In genomic region chr3:127529210-127529609, GRCm38 (mm10) we compare ENCODE assay signal across 22 mouse cellular contexts. TPM values are rescaled to one million over a fixed set of nuclear protein-coding genes. Genes with fewer than 3 reads are reported as not detected.
DNase-seq lines count a peak whose midpoint lies in the region; ATAC-seq and TF ChIP-seq lines count a peak whose summit lies in the region.
"Had no signal": no experiment of that assay in that cellular context is flagged by ENCODE, and none has a peak within 500 bp of the region (broad histone marks: within the 10 kb centered on the region; RNA-seq: fewer than 3 reads in every experiment).

No protein-coding gene starts in this region.

- H3K9me3 ChIP-seq in lung, embryonic 14.5 days (ENCODE audit: low read depth, low read length), result no peaks in the 10 kb centered on the region
- no peaks in the 10 kb centered on the region for H3K9me3 ChIP-seq in lung, embryonic 16.5 days (ENCODE audit: control insufficient read depth, low read length)
- no peaks in the 10 kb centered on the region for H3K9me3 ChIP-seq in midbrain, embryonic 11.5 days (ENCODE audit: control insufficient read depth, low read length)
- no peaks in the 10 kb centered on the region for H3K9me3 ChIP-seq in midbrain, embryonic 16.5 days (replicated peaks; ENCODE audit: control insufficient read depth, low read length, poor library complexity, severe bottlenecking)
- H3K9me3 ChIP-seq: embryonic facial prominence, embryonic 13.5 days; embryonic facial prominence, embryonic 15.5 days; forebrain, embryonic 10.5 days; forebrain, embryonic 12.5 days had no signal

- no peaks in the 10 kb centered on the region for H3K36me3 ChIP-seq in lung, embryonic 14.5 days (ENCODE audit: insufficient read depth)
- no peaks in the 10 kb centered on the region for H3K36me3 ChIP-seq in lung, embryonic 16.5 days (ENCODE audit: control insufficient read depth, insufficient read depth, low read length)
- no peaks in the 10 kb centered on the region for H3K36me3 ChIP-seq in midbrain, embryonic 11.5 days (ENCODE audit: control insufficient read depth, insufficient read depth, low read length)
- no peaks in the 10 kb centered on the region for H3K36me3 ChIP-seq in midbrain, embryonic 16.5 days (ENCODE audit: control insufficient read depth, insufficient read depth, low read length)
- H3K36me3 ChIP-seq: embryonic facial prominence, embryonic 13.5 days; embryonic facial prominence, embryonic 15.5 days; forebrain, embryonic 10.5 days; forebrain, embryonic 12.5 days had no signal

- peak; percentile 56 for ATAC-seq in lung, embryonic 14.5 days (ENCODE audit: insufficient read depth)
- peak; percentile 59 for ATAC-seq in lung, embryonic 16.5 days (ENCODE audit: low read depth)
- no peak for ATAC-seq in midbrain, embryonic 11.5 days (ENCODE audit: low FRiP score)
- ATAC-seq in midbrain, embryonic 16.5 days, result no peak
- ATAC-seq: forebrain, embryonic 14.5 days had no signal

- TF ChIP-seq CTCF in lung, embryonic 14.5 days (IDR thresholded peaks at IDR 0.05; ENCODE audit: low read depth), result no peak
- no peak for TF ChIP-seq CTCF in lung, adult 2 months (IDR thresholded peaks at IDR 0.05; ENCODE audit: insufficient read depth, low read length)

- TF ChIP-seq POLR2A in lung, adult 2 months (IDR thresholded peaks at IDR 0.05; ENCODE audit: borderline replicate concordance, extremely low read depth, low read depth, low read length), result no peak

- WGBS in lung, embryonic 14.5 days, result 58% methylated on average over 3 of the region's 3 CpGs
- 46% methylated on average over 3 of the region's 3 CpGs for WGBS in lung, embryonic 16.5 days
- 42% methylated on average over 3 of the region's 3 CpGs for WGBS in lung, adult 2 months
- WGBS in midbrain, embryonic 11.5 days, result 86% methylated on average over 3 of the region's 3 CpGs
- 87% methylated on average over 3 of the region's 3 CpGs for WGBS in midbrain, embryonic 16.5 days

- no peak overlapping the region for H3K27ac ChIP-seq in lung, embryonic 14.5 days (ENCODE audit: low read depth)
- H3K27ac ChIP-seq in lung, embryonic 16.5 days (ENCODE audit: low read length), result no peak overlapping the region
- no peak overlapping the region for H3K27ac ChIP-seq in midbrain, embryonic 11.5 days (ENCODE audit: low read depth, low read length)
- no peak overlapping the region for H3K27ac ChIP-seq in midbrain, embryonic 16.5 days (ENCODE audit: low read length)
- H3K27ac ChIP-seq: embryonic facial prominence, embryonic 13.5 days; embryonic facial prominence, embryonic 15.5 days; forebrain, embryonic 10.5 days; forebrain, embryonic 12.5 days had no signal

- no peaks in the 10 kb centered on the region for H3K27me3 ChIP-seq in lung, embryonic 14.5 days (ENCODE audit: insufficient read depth, low read length)
- H3K27me3 ChIP-seq in lung, embryonic 16.5 days (ENCODE audit: control insufficient read depth, insufficient read depth, low read depth, low read length), result no peaks in the 10 kb centered on the region
- H3K27me3 ChIP-seq in midbrain, embryonic 11.5 days (ENCODE audit: control insufficient read depth, insufficient read depth, low read length), result no peaks in the 10 kb centered on the region
- no peaks in the 10 kb centered on the region for H3K27me3 ChIP-seq in midbrain, embryonic 16.5 days (ENCODE audit: control insufficient read depth, insufficient read depth, low read depth, low read length)
- H3K27me3 ChIP-seq: embryonic facial prominence, embryonic 13.5 days; embryonic facial prominence, embryonic 15.5 days; forebrain, embryonic 12.5 days had no signal

- no peak overlapping the region for H3K9ac ChIP-seq in lung, embryonic 14.5 days
- H3K9ac ChIP-seq in lung, embryonic 16.5 days (ENCODE audit: low read length), result no peak overlapping the region
- no peak overlapping the region for H3K9ac ChIP-seq in midbrain, embryonic 11.5 days (ENCODE audit: low read length)
- no peak overlapping the region for H3K9ac ChIP-seq in midbrain, embryonic 16.5 days (ENCODE audit: low read depth, low read length)
- H3K9ac ChIP-seq: embryonic facial prominence, embryonic 13.5 days; embryonic facial prominence, embryonic 15.5 days; forebrain, embryonic 12.5 days had no signal

- no peaks in the 10 kb centered on the region for H3K4me1 ChIP-seq in lung, embryonic 14.5 days (ENCODE audit: insufficient read depth)
- H3K4me1 ChIP-seq in lung, embryonic 16.5 days (replicated peaks; ENCODE audit: control insufficient read depth, insufficient read depth, low read length), result no peaks in the 10 kb centered on the region
- H3K4me1 ChIP-seq in lung, adult 2 months (ENCODE audit: control insufficient read depth, insufficient read depth, low read length), result peaks cover 2% of the 10 kb centered on the region; the same call in 1 of the 2 replicates
- H3K4me1 ChIP-seq in midbrain, embryonic 11.5 days (ENCODE audit: control insufficient read depth, insufficient read depth, low read length), result no peaks in the 10 kb centered on the region; the same call in 1 of the 2 replicates
- H3K4me1 ChIP-seq in midbrain, embryonic 16.5 days (ENCODE audit: control insufficient read depth, insufficient read depth, low read length), result no peaks in the 10 kb centered on the region
- H3K4me1 ChIP-seq: embryonic facial prominence, embryonic 13.5 days; embryonic facial prominence, embryonic 15.5 days; forebrain, embryonic 12.5 days had no signal

- H3K4me2 ChIP-seq in lung, embryonic 14.5 days, result no peak overlapping the region
- no peak overlapping the region for H3K4me2 ChIP-seq in lung, embryonic 16.5 days (ENCODE audit: low read depth, low read length)
- no peak overlapping the region for H3K4me2 ChIP-seq in midbrain, embryonic 11.5 days
- H3K4me2 ChIP-seq in midbrain, embryonic 16.5 days (ENCODE audit: low read length), result no peak overlapping the region
- H3K4me2 ChIP-seq: embryonic facial prominence, embryonic 13.5 days; embryonic facial prominence, embryonic 15.5 days; forebrain, embryonic 12.5 days had no signal

- no peak overlapping the region for H3K4me3 ChIP-seq in lung, embryonic 14.5 days (ENCODE audit: low read depth, low read length)
- H3K4me3 ChIP-seq in lung, embryonic 16.5 days (ENCODE audit: low read length), result no peak overlapping the region
- H3K4me3 ChIP-seq in lung, adult 2 months (replicated peaks; ENCODE audit: extremely low read depth, low read depth, low read length), result no peak overlapping the region
- no peak overlapping the region for H3K4me3 ChIP-seq in midbrain, embryonic 11.5 days (ENCODE audit: low read depth, low read length)
- no peak overlapping the region for H3K4me3 ChIP-seq in midbrain, embryonic 16.5 days (ENCODE audit: low read depth, low read length)
- H3K4me3 ChIP-seq: embryonic facial prominence, embryonic 13.5 days; embryonic facial prominence, embryonic 15.5 days; erythroblast, embryonic 14.5 days; forebrain, embryonic 10.5 days; forebrain, embryonic 12.5 days had no signal

- peak; percentile 23 for DNase-seq in lung, embryonic 14.5 days
- DNase-seq in lung, postnatal 14 days, result no peak
- no peak for DNase-seq in lung, adult 2 months
- peak; percentile 26 for DNase-seq in midbrain, embryonic 11.5 days (ENCODE audit: low spot score, missing footprints)
- DNase-seq: adrenal gland, adult 2 months; adrenal gland, postnatal 10 days; adrenal gland, postnatal 25 days; cerebellum, adult 11 months; cerebellum, adult 18-20 months; cerebellum, adult 8-10 months; cerebellum, adult 9-11 months; cerebellum, postnatal 14 days; cerebellum, postnatal 36 days; embryo, embryonic 11 days had no signal

RNA-seq across cellular contexts. Expression of gene Larp7, which starts 23.9 kb away (rescaled TPM):
- 61.6 and 65.8 TPM in 2 replicates for polyA plus RNA-seq in lung, embryonic 14.5 days (2014; fragmentation: Nextera tagmentation; extraction: Ambion mirVana)
- 55.7 and 63.3 TPM in 2 replicates for polyA plus RNA-seq in lung, embryonic 16.5 days (2015; fragmentation: Nextera tagmentation; extraction: Ambion mirVana)
- polyA plus RNA-seq in lung, adult 2 months (2012; rRNA removed), result 0.93 and 2.1 TPM in 2 replicates
- polyA plus RNA-seq in midbrain, embryonic 11.5 days (2014; fragmentation: Nextera tagmentation; extraction: Ambion mirVana), result 85.2 and 91.5 TPM in 2 replicates
- polyA plus RNA-seq in midbrain, embryonic 16.5 days (2015; fragmentation: Nextera tagmentation; extraction: Ambion mirVana), result 25.2 and 27.5 TPM in 2 replicates
- polyA plus RNA-seq: adrenal gland, adult 2 months had no signal

RNA-seq across cellular contexts. Expression of gene Zgrf1, which starts 24.1 kb away (rescaled TPM):
- polyA plus RNA-seq in lung, embryonic 14.5 days (2014; fragmentation: Nextera tagmentation; extraction: Ambion mirVana), result 12.3 and 14.0 TPM in 2 replicates
- 8.3 and 8.5 TPM in 2 replicates for polyA plus RNA-seq in lung, embryonic 16.5 days (2015; fragmentation: Nextera tagmentation; extraction: Ambion mirVana)
- polyA plus RNA-seq in lung, adult 2 months (2012; rRNA removed), result 0.27 and 0.58 TPM in 2 replicates
- polyA plus RNA-seq in midbrain, embryonic 11.5 days (2014; fragmentation: Nextera tagmentation; extraction: Ambion mirVana), result 10.5 and 11.3 TPM in 2 replicates
- polyA plus RNA-seq in midbrain, embryonic 16.5 days (2015; fragmentation: Nextera tagmentation; extraction: Ambion mirVana), result 2.4 and 2.5 TPM in 2 replicates

RNA-seq across cellular contexts. Expression of gene Ank2, which starts 30.1 kb away (rescaled TPM):
- polyA plus RNA-seq in lung, embryonic 14.5 days (2014; fragmentation: Nextera tagmentation; extraction: Ambion mirVana), result 15.9 and 19.6 TPM in 2 replicates
- 10.3 and 11.3 TPM in 2 replicates for polyA plus RNA-seq in lung, embryonic 16.5 days (2015; fragmentation: Nextera tagmentation; extraction: Ambion mirVana)
- polyA plus RNA-seq in lung, adult 2 months (2012; rRNA removed), result 2.5 and 5.8 TPM in 2 replicates
- 66.6 and 74.5 TPM in 2 replicates for polyA plus RNA-seq in midbrain, embryonic 11.5 days (2014; fragmentation: Nextera tagmentation; extraction: Ambion mirVana)
- polyA plus RNA-seq in midbrain, embryonic 16.5 days (2015; fragmentation: Nextera tagmentation; extraction: Ambion mirVana), result 189 and 211 TPM in 2 replicates

Comparison
In these comparisons a context has a peak if more than half of its experiments do, and no peak if none do; other contexts are left out.
1. DNase-seq: peak in lung, embryonic 14.5 days (single experiment) and midbrain, embryonic 11.5 days (single experiment); none in lung, postnatal 14 days (single experiment) and lung, adult 2 months (single experiment).
2. ATAC-seq: peak in lung, embryonic 14.5 days (single experiment) and lung, embryonic 16.5 days (single experiment); none in midbrain, embryonic 11.5 days (single experiment) and midbrain, embryonic 16.5 days (single experiment).